Mouse (Mus musculus): ENCODE data around the gene Anxa1. TPM values are rescaled to one million over a fixed set of nuclear protein-coding genes. Genes with fewer than 3 reads are reported as not detected.

Anxa1 gene
- polyA plus RNA-seq, 1 experiment, result 2.3 TPM

GRCm38 (mm10) chr19:20358679-20359078, 32.1 kb downstream of the Anxa1 start:
- H3K4me3 ChIP-seq (ENCODE audit: insufficient read depth, low read length), result no peak overlapping the region
- no peak for TF ChIP-seq POLR2A (IDR thresholded peaks at IDR 0.05; ENCODE audit: extremely low read depth, insufficient read depth, low read length)
- H3K4me1 ChIP-seq (ENCODE audit: control insufficient read depth, insufficient read depth, low read length), result no peaks in the 10 kb centered on the region
- no peak overlapping the region for H3K27ac ChIP-seq (ENCODE audit: insufficient read depth, low read length)

- TF ChIP-seq POLR2A (IDR thresholded peaks at IDR 0.05; ENCODE audit: extremely low read depth, insufficient read depth, low read length), result no peak
- TF ChIP-seq CTCF (IDR thresholded peaks at IDR 0.05; ENCODE audit: extremely low read depth, insufficient read depth, low read length), result peak; percentile 83
- Histone ChIP-seq H3K27ac (ENCODE audit: insufficient read depth, low read length) (no peak overlapping the region), H3K4me3 (ENCODE audit: insufficient read depth, low read length) (no peak overlapping the region), H3K4me1 (ENCODE audit: control insufficient read depth, insufficient read depth, low read length) (no peaks in the 10 kb centered on the region)
These were observed 45.3 kb downstream of the Anxa1 start for GRCm38 (mm10) chr19:20345317-20345917.

GRCm38 (mm10) chr19:20344511-20345316, 46.0 kb downstream of the Anxa1 start:
- Histone ChIP-seq H3K27ac (ENCODE audit: insufficient read depth, low read length) (peak overlapping the region; percentile 89), H3K4me1 (ENCODE audit: control insufficient read depth, insufficient read depth, low read length) (no peaks in the 10 kb centered on the region), H3K4me3 (ENCODE audit: insufficient read depth, low read length) (no peak overlapping the region)
- TF ChIP-seq CTCF (IDR thresholded peaks at IDR 0.05; ENCODE audit: extremely low read depth, insufficient read depth, low read length) (peak; percentile 60), POLR2A (IDR thresholded peaks at IDR 0.05; ENCODE audit: extremely low read depth, insufficient read depth, low read length) (no peak)

GRCm38 (mm10) chr19:20344052-20344451, 46.7 kb downstream of the Anxa1 start:
- H3K4me1 ChIP-seq (ENCODE audit: control insufficient read depth, insufficient read depth, low read length), result no peaks in the 10 kb centered on the region
- no peak for TF ChIP-seq CTCF (IDR thresholded peaks at IDR 0.05; ENCODE audit: extremely low read depth, insufficient read depth, low read length)
- TF ChIP-seq POLR2A (IDR thresholded peaks at IDR 0.05; ENCODE audit: extremely low read depth, insufficient read depth, low read length), result no peak
- H3K4me3 ChIP-seq (ENCODE audit: insufficient read depth, low read length), result no peak overlapping the region

More at GRCm38 (mm10) chr19:20344052-20344451, 46.7 kb downstream of the Anxa1 start:
- no peak overlapping the region for H3K27ac ChIP-seq (ENCODE audit: insufficient read depth, low read length)

Other genes with a start within 250 kb of the Anxa1 start
- gene Aldh1a1, start 101.8 kb upstream of the Anxa1 start, polyA plus RNA-seq (2012; rRNA removed), result 78.3 and 85.1 TPM in 2 replicates